Mouse (Mus musculus): ENCODE results near the gene Srsf10. TPM values are rescaled to one million over a fixed set of nuclear protein-coding genes. Genes with fewer than 3 reads are reported as not detected.

Srsf10 gene
- total RNA-seq, 2 experiments from 2014 or later: 30.9 to 33.0 TPM

DNA sequence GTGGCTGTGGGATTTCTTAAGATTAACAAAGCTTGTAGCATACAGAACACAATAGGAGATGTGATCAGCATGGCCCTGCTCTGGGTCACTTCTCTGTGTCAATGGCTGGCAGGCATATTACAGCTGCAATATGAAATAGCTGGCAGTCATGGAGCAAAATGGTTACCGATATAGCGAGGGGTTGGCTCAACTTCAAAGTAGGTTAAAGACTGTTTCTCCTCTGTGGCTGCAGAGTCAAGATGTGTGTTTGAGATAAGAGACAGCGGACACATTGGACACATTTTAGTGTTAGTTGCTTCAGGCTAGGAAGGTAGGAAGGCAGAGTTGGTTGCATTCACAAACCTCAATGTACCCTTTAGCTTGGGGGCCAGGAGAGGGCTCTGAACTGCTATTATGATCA is 51.1 kb downstream of the Srsf10 start:
- intact Hi-C loops (cut with DNase I; ENCODE audit: low total_unique reads): no loop called here
- no peak for DNase-seq

DNA sequence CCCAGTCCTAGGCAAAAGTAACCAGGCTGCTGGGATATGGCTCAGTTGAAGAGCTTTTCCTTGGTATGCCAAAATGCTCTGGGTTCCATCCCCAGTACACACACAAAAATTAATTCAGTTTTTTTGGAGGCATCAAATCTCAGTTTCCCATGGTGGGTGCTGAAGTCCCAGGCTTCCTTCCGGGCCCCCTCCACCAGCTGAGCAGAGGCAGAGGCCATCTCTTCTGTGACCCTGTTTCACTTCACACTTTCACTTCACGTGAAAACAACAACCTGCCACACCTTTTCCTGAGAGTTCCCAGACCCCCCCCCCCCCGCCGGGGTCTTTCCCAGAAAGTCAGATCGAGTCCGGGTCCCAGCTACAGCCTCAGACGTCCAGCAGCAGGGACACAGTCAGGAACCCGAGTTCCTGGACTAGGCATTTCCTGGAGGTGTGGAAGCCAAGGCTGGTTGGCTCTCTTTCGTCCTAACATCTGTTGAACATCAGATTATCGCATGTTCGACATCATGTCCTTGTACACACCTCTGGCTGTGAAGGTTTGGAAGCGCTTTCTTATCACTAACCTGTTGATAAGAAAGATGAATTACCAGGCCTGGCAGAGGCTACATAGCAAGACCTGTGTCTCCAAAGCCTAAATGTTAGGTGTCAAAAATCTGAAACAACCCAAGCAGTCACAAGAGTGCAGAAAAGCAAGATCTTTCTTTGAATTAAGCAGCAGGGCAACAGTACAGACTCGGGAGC is 53.9 kb downstream of the Srsf10 start:
- DNase-seq: no peak
- intact Hi-C loops (cut with DNase I; ENCODE audit: low total_unique reads): no loop called here

DNA sequence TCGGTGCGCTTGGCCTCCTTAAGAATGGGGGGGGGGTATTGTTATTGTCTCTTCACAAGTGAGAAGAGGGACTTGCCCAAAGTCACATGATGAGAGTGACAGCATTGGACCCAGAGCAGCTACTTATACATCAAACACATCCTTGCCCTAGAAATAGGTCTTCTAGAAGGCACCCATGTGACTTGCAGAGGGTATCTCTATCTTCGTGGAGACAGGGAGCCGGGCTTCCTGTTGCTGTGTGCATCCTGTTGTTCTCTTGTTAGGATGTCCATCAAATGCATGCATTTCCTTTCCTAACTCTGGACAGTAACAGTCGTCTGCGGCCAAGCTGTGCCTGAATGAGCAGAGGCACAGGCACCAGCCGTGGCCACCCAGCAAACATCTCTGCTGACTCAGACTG is 56.0 kb downstream of the Srsf10 start:
- no peak for DNase-seq
- intact Hi-C loops (cut with DNase I; ENCODE audit: low total_unique reads): no loop called here

DNA sequence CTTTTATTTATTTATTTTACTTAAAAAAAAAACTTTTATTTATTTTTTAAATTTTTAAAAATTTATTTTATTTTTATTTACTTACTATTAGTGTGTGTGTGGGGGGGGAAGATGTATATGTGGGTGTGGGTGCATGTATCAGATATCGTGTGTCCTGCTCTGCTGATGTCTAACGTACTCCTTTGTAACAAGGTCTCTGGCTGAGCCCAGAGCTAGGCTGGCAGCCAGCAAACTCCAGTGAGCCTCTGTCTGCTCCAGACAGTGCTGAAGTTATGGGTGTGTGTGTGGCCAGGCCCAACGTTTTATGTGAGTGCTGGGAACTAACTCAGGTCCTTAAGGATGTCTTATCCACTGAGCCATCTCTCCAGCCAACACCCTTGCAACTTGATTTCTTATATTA is 56.6 kb downstream of the Srsf10 start:
- intact Hi-C loops (cut with DNase I; ENCODE audit: low total_unique reads): no loop called here
- DNase-seq: no peak

DNA sequence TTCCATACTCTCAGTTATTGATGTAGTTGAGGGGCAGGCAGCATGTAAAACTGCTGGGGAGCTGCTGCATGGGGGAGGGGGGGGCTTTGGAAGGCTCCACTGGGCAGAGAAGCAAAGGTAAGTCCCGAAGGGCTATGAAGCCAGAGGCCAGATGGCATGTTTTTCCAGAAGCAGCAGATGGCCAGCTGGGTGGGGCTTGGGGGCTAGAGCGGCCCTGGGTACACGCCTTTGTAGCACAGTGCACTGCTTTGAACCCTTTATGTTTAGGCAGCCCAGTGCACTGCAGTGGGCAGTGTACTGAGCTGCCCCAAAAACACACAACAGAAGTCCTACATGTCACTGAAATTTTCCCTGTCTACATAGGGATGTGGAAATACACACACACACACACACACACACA is 57.3 kb downstream of the Srsf10 start:
- intact Hi-C loops (cut with DNase I; ENCODE audit: low total_unique reads): no loop called here
- no peak for DNase-seq

DNA sequence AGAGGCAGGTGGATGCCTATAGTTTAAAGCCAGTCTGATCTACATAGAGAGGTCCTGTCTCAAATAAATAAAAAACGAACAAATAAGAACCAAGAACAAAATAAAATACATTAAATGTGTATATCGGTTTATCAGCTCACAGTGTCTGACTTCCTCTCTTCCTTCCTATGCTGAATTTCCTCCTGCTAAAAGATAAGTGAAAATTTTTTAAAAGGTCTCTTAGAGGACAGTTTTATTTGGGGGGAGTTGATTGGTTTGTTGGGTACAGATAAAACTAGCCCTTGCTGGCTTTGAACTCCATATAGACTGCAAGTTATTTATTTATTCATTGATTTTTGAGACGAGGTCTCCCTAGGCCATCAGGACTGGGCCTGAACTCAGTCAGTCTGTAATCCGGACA is 57.9 kb downstream of the Srsf10 start:
- no peak for DNase-seq
- intact Hi-C loops (cut with DNase I; ENCODE audit: low total_unique reads): no loop called here

DNA sequence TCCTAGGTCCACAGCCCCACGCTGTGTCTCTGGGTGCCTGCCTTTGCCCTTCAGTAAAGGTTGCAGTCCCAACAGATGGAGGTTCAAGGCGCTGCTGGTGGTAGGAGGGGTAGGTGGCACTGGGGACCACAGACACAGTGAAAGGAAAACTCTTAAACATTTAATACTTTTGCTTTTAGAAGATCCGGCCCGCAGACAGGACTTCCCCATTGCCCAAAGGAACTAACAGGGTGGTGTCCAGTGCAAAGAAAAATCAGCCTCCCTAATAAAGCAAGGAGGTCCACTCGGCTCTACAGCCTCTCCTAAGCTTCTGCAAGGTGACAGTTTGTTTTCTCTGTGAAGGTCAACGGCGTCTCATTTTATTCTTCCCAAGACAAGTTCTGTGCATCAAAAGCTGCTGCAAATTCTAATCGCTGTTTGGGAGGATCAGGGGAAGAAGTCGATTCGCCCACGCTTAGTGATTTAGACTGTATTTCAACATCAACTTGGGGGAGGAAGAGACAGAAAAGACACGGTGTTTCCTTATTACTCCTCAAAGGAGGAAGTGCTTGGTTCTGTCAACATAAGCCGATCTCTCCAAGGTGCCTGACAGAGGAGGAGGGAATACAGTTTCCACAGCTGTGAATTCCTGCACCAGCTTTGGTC is 63.2 kb downstream of the Srsf10 start:
- intact Hi-C loops (cut with DNase I; ENCODE audit: low total_unique reads): no loop called here
- no peak for DNase-seq

DNA sequence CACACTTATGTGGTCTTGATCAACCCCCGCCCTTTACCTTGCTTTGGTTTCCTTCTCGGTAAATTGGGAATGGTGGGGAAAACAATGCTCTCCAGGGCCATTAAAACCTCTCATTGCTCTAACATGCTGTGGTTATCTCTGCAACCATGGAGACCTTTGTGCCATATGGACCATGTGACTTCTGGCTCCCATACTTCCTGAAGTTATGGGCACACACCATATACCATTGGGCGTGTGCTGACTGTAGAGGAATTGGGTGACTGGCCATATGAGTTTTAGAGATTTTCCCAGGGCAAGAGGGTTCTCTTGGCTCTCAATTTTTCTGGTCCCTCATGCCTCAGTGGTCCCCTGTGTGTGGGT is 63.7 kb downstream of the Srsf10 start:
- no peak for DNase-seq
- intact Hi-C loops (cut with DNase I; ENCODE audit: low total_unique reads): no loop called here

Other genes starting within 250 kb of the Srsf10 start
- under 1 TPM; 0.23 to 0.42 TPM for gene Ifnlr1, start 169.5 kb upstream of the Srsf10 start, total RNA-seq (2021)
- gene Il22ra1, start 127.6 kb upstream of the Srsf10 start, total RNA-seq (2021): under 1 TPM; 0.13 to 0.49 TPM
- 10 to 100 TPM; 36.6 to 76.7 TPM for gene Myom3, start 96.0 kb upstream of the Srsf10 start, total RNA-seq (2021)
- 10 to 100 TPM; 44.3 to 59.3 TPM for gene Pnrc2, start 18.1 kb downstream of the Srsf10 start, total RNA-seq (2021)
- gene Cnr2, start 39.6 kb downstream of the Srsf10 start, total RNA-seq (2021): under 1 TPM; 0.47 to 0.60 TPM
- 10 to 100 TPM; 20.6 to 27.8 TPM for gene Fuca1, start 65.0 kb downstream of the Srsf10 start, total RNA-seq (2021)
- gene Hmgcl, start 90.7 kb downstream of the Srsf10 start, total RNA-seq (2021): 10 to 100 TPM; 47.2 to 56.6 TPM
- 1 to 10 TPM; 1.2 to 2.1 TPM for gene Gale, start 108.0 kb downstream of the Srsf10 start, total RNA-seq (2021)
- gene Lypla2, start 116.9 kb downstream of the Srsf10 start, total RNA-seq (2021): 10 to 100 TPM; 28.9 to 29.2 TPM
- 10 to 100 TPM; 20.4 to 21.4 TPM for gene Pithd1, start 131.5 kb downstream of the Srsf10 start, total RNA-seq (2021)
- gene Eloa, start 166.0 kb downstream of the Srsf10 start, total RNA-seq (2021): 10 to 100 TPM; 46.2 to 46.7 TPM
- gene Rpl11, start 197.7 kb downstream of the Srsf10 start, total RNA-seq (2021): 100 to 1,000 TPM; 298 to 342 TPM